Mouse (Mus musculus) stomach, postnatal 0 days (tissue): ENCODE results near the gene Cox17.
A peak's percentile ranks its signal among the peaks of the same experiment; 100 is the strongest.

Experiments
- CTCF ChIP-seq: IDR thresholded peaks from 2 replicates; pipeline ENCODE4 v1.5.1; 2016; ENCODE audit warnings: antibody characterized with exemption, low read depth, mild to moderate bottlenecking, moderate library complexity
- EP300 ChIP-seq: optimal IDR thresholded peaks from 2 replicates; pipeline ENCODE3; 2016; ENCODE audit warnings: antibody characterized with exemption

- TF ChIP-seq CTCF (peak; percentile 69), EP300 (no peak)
These were observed 40.1 kb upstream of the Cox17 start for GRCm38 (mm10) chr16:38306571-38307220.
